Comparison of ENCODE assay signal across 12 mouse cellular contexts in genomic region chr4:123237386-123238266, GRCm38 (mm10). TPM values are rescaled to one million over a fixed set of nuclear protein-coding genes. Genes with fewer than 3 reads are reported as not detected.
DNase-seq lines count a peak whose midpoint lies in the region; ATAC-seq and TF ChIP-seq lines count a peak whose summit lies in the region.
"Had no signal": no experiment of that assay in that cellular context is flagged by ENCODE, and none has a peak within 500 bp of the region (broad histone marks: within the 10 kb centered on the region; RNA-seq: fewer than 3 reads in every experiment).

No protein-coding gene starts in this region.

- TF ChIP-seq POLR2A in heart, adult 2 months (IDR thresholded peaks at IDR 0.05; ENCODE audit: insufficient read depth, low read depth, low read length): no peak; the same call in 1 of the 2 replicates

- peak overlapping the region; percentile 77 for H3K27ac ChIP-seq in heart, adult 2 months
- H3K27ac ChIP-seq in kidney, embryonic 15.5 days: peak overlapping the region; percentile 93
- H3K27ac ChIP-seq in neural tube, embryonic 12.5 days: no peak overlapping the region

- no peaks in the 10 kb centered on the region; the same call in 1 of the 2 replicates for H3K36me3 ChIP-seq in heart, adult 2 months (ENCODE audit: control insufficient read depth, insufficient read depth, low read length)
- peaks cover 18% of the 10 kb centered on the region for H3K36me3 ChIP-seq in kidney, embryonic 15.5 days
- H3K36me3 ChIP-seq in neural tube, embryonic 12.5 days: no peaks in the 10 kb centered on the region

- intact Hi-C loops in heart, adult 2 months (cut with DNase I): no loop called here

- peaks cover 14% of the 10 kb centered on the region for H3K4me1 ChIP-seq in heart, adult 2 months (ENCODE audit: control insufficient read depth, insufficient read depth, low read length)
- peaks cover 84% of the 10 kb centered on the region for H3K4me1 ChIP-seq in kidney, embryonic 15.5 days
- H3K4me1 ChIP-seq in neural tube, embryonic 12.5 days: peaks cover 37% of the 10 kb centered on the region

- ATAC-seq in kidney, embryonic 15.5 days (replicated peaks; ENCODE audit: low FRiP score): no peak
- no peak for ATAC-seq in neural tube, embryonic 12.5 days (ENCODE audit: low FRiP score, low read depth)
- ATAC-seq: CD4-positive, CD25-positive, alpha-beta regulatory T cell, adult 4 months had no signal

- no peak for TF ChIP-seq CTCF in heart, adult 2 months (IDR thresholded peaks at IDR 0.05)

- peak overlapping the region; percentile 23; the same call in 1 of the 2 replicates for H3K4me3 ChIP-seq in heart, adult 2 months
- 0 out of 2 replicates have a peak overlapping the region, but pooled peaks have one; percentile 6 for H3K4me3 ChIP-seq in kidney, embryonic 15.5 days (replicated peaks)
- no peak overlapping the region for H3K4me3 ChIP-seq in neural tube, embryonic 12.5 days

- no peaks in the 10 kb centered on the region for H3K79me2 ChIP-seq in heart, adult 2 months (replicated peaks; ENCODE audit: control insufficient read depth, insufficient read depth, low read length)

- peak; percentile 35 for DNase-seq in kidney, adult 9 months
- DNase-seq in kidney, adult 18-20 months: no peak
- peak; percentile 69 to 82 for DNase-seq in heart, adult 2 months
- DNase-seq in urinary bladder, adult 2 months (ENCODE audit: low spot score): no peak
- no peak for DNase-seq in ovary, postnatal 36 days (ENCODE audit: low spot score)
- DNase-seq in cerebellum, postnatal 4 days (ENCODE audit: low spot score in 2 of 2): no peak
- DNase-seq: cerebellum, adult 11-12 months; left cerebral cortex, postnatal 4 days had no signal

- peak overlapping the region; percentile 78 for H3K4me2 ChIP-seq in kidney, embryonic 15.5 days
- H3K4me2 ChIP-seq in neural tube, embryonic 12.5 days (replicated peaks): peak overlapping the region; percentile 36

- 46% methylated on average over 6 of the region's 6 CpGs for WGBS in heart, adult 2 months
- WGBS in kidney, embryonic 15.5 days: 36% methylated on average over 6 of the region's 6 CpGs
- 60% methylated on average over 6 of the region's 6 CpGs for WGBS in neural tube, embryonic 12.5 days

- no peak overlapping the region for H3K9ac ChIP-seq in heart, adult 2 months (ENCODE audit: low read depth, low read length)
- H3K9ac ChIP-seq in kidney, embryonic 15.5 days: no peak overlapping the region
- H3K9ac ChIP-seq in neural tube, embryonic 12.5 days: no peak overlapping the region

- peak; percentile 4; the same call in 1 of the 2 replicates for TF ChIP-seq EP300 in heart, adult 2 months (IDR thresholded peaks at IDR 0.05; ENCODE audit: insufficient read depth, low read depth, low read length)

- H3K27me3 ChIP-seq in heart, adult 2 months (ENCODE audit: control insufficient read depth, insufficient read depth, low read length): no peaks in the 10 kb centered on the region
- H3K27me3 ChIP-seq in kidney, embryonic 15.5 days: peaks cover 14% of the 10 kb centered on the region; the same call in 1 of the 2 replicates
- peaks cover 33% of the 10 kb centered on the region for H3K27me3 ChIP-seq in neural tube, embryonic 12.5 days (replicated peaks)

- H3K9me3 ChIP-seq in kidney, embryonic 15.5 days (replicated peaks): no peaks in the 10 kb centered on the region
- no peaks in the 10 kb centered on the region for H3K9me3 ChIP-seq in neural tube, embryonic 12.5 days

RNA-seq across cellular contexts. Expression of gene Heyl, which starts 4.3 kb away (rescaled TPM):
- total RNA-seq in heart, adult 2 months (2021): 10 to 100 TPM; 15.8 to 16.5 TPM
- polyA plus RNA-seq in heart, adult 2 months (2012; rRNA removed): 16.8 and 21.3 TPM in 2 replicates
- 44.2 and 47.7 TPM in 2 replicates for polyA plus RNA-seq in kidney, embryonic 15.5 days (2015; fragmentation: Nextera tagmentation; extraction: Ambion mirVana)
- 20.1 and 24.6 TPM in 2 replicates for polyA plus RNA-seq in neural tube, embryonic 12.5 days (2016; fragmentation: Nextera tagmentation; extraction: Ambion mirVana)
- 2.0 and 3.3 TPM in 2 replicates for polyA plus RNA-seq in urinary bladder, adult 2 months (2012; rRNA removed)
- polyA plus RNA-seq: CD4-positive, CD25-positive, alpha-beta regulatory T cell, adult 4 months had no signal

RNA-seq across cellular contexts. Expression of gene Pabpc4, which starts 24.5 kb away (rescaled TPM):
- 100 to 1,000 TPM; 336 to 376 TPM for total RNA-seq in heart, adult 2 months (2021)
- polyA plus RNA-seq in heart, adult 2 months (2012; rRNA removed): 207 and 299 TPM in 2 replicates
- 45.3 and 47.4 TPM in 2 replicates for polyA plus RNA-seq in kidney, embryonic 15.5 days (2015; fragmentation: Nextera tagmentation; extraction: Ambion mirVana)
- 27.5 and 28.1 TPM in 2 replicates for polyA plus RNA-seq in neural tube, embryonic 12.5 days (2016; fragmentation: Nextera tagmentation; extraction: Ambion mirVana)
- 46.1 and 56.9 TPM in 2 replicates for polyA plus RNA-seq in urinary bladder, adult 2 months (2012; rRNA removed)

RNA-seq across cellular contexts. Expression of gene Nt5c1a, which starts 36.3 kb away (rescaled TPM):
- total RNA-seq in heart, adult 2 months (2021): 10 to 100 TPM; 50.8 to 57.6 TPM
- 19.6 and 41.6 TPM in 2 replicates for polyA plus RNA-seq in heart, adult 2 months (2012; rRNA removed)
- polyA plus RNA-seq in kidney, embryonic 15.5 days (2015; fragmentation: Nextera tagmentation; extraction: Ambion mirVana): 0.25 and 0.49 TPM in 2 replicates
- 0.15 TPM in 1 of 2 replicates, not detected in the other for polyA plus RNA-seq in neural tube, embryonic 12.5 days (2016; fragmentation: Nextera tagmentation; extraction: Ambion mirVana)
- polyA plus RNA-seq in urinary bladder, adult 2 months (2012; rRNA removed): 0.04 and 0.22 TPM in 2 replicates
- polyA plus RNA-seq: CD4-positive, CD25-positive, alpha-beta regulatory T cell, adult 4 months; forebrain, embryonic 11.5 days had no signal

RNA-seq across cellular contexts. Expression of gene Hpcal4, which starts 54.6 kb away (rescaled TPM):
- total RNA-seq in heart, adult 2 months (2021): under 1 TPM; 0.09 to 0.10 TPM
- polyA plus RNA-seq in heart, adult 2 months (2012; rRNA removed): 0.35 and 0.38 TPM in 2 replicates
- polyA plus RNA-seq in kidney, embryonic 15.5 days (2015; fragmentation: Nextera tagmentation; extraction: Ambion mirVana): 1.3 TPM in 2 replicates
- 3.8 and 4.2 TPM in 2 replicates for polyA plus RNA-seq in neural tube, embryonic 12.5 days (2016; fragmentation: Nextera tagmentation; extraction: Ambion mirVana)
- polyA plus RNA-seq in urinary bladder, adult 2 months (2012; rRNA removed): 0.12 TPM in 2 replicates
- polyA plus RNA-seq: CD4-positive, CD25-positive, alpha-beta regulatory T cell, adult 4 months had no signal

Comparison
In these comparisons a context has a peak if more than half of its experiments do, and no peak if none do; other contexts are left out.
1. DNase-seq: peak in kidney, adult 9 months (single experiment) and heart, adult 2 months (2 of 2); none in kidney, adult 18-20 months (single experiment), urinary bladder, adult 2 months (single experiment), ovary, postnatal 36 days (single experiment) and cerebellum, postnatal 4 days (0 of 2).
2. RNA of gene Nt5c1a, which starts 36.3 kb away (polyA plus RNA-seq): 19.6 to 41.6 TPM in heart, adult 2 months; 0.25 to 0.49 TPM in kidney, embryonic 15.5 days, 0.15 TPM in neural tube, embryonic 12.5 days and 0.04 to 0.22 TPM in urinary bladder, adult 2 months; every median in the first group is over 10 times any median in the second.